Mouse (Mus musculus) layer of hippocampus, postnatal 10 days (tissue): Measurements from ENCODE around the gene Ooep. TPM values are rescaled to one million over a fixed set of nuclear protein-coding genes. Genes with fewer than 3 reads are reported as not detected.
A peak's percentile ranks its signal among the peaks of the same experiment; 100 is the strongest.
"Not testable (repeated sequence)": the region's sequence is repeated elsewhere in the genome, so short reads cannot be mapped to it uniquely, and the experiment has no call there.

ENCODE experiments used
- DNase-seq, 2 experiments: peaks; one replicate each; pipeline ENCODE4 v3.0.0; 2021; ENCODE audit warnings: low spot score in 2 of 2
- total RNA-seq, 2 experiments: library from RNA; stranded (reverse); gene quantifications; 2 replicates each; pipeline ENCODE4 v1.2.3; 2021

Gene Ooep
- total RNA-seq, 2 experiments from 2014 or later = 0.16 to 0.71 TPM

DNA sequence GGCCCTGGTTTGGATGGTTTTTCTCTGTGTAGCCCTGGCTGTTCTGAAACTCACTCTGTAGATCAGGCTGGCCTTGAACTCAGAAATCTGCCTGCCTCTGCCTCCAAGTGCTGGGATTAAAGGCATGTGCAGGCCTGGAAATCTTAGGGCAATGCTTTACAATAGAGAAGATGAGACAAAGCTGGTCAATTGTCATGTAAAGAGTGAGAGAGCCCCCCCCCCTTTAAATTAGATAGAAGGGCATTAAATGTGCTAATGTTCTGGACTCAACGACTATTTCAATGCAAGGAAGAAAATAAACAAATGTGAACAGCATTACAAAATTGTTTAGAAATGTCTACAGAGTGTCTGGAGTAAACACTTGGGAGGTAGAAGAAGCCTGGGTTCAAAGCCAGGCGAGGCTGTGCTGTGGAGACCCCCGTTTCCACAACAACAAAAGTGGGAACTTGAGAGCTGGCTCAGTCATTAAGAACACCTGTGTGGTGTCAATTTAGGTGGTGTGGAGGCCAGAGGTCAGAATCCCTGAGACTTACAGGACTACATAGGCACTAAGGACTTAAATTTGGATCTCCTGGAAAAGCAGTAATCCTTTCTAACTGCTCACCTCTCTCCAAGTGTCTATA, 9.7 kb downstream of the Ooep start:
- no peak for DNase-seq

DNA sequence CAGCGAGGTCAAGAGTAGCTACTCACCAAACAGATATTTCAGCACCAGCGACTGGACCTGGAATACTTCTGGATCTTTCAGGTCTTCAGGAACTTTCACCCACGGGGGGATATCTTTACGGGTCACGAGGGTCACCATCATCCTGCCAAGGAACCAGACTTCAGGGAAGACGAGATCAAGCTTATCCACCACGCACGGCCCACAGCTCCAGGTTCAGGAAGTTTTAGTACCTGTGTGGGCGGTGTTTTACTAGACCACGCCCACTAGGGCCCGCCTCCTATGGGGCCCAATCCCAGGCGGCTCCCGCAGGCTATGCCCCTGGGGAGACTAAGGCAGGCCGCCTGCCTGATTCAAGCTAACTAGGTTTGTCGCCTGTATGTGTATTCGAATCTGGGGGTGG, 10.6 kb downstream of the Ooep start, which contains the start of gene Dppa5a:
Dppa5a (minus strand) TSS at position 219 of the 400 bp plus-strand sequence.
- DNase-seq = not testable (repeated sequence)

DNA sequence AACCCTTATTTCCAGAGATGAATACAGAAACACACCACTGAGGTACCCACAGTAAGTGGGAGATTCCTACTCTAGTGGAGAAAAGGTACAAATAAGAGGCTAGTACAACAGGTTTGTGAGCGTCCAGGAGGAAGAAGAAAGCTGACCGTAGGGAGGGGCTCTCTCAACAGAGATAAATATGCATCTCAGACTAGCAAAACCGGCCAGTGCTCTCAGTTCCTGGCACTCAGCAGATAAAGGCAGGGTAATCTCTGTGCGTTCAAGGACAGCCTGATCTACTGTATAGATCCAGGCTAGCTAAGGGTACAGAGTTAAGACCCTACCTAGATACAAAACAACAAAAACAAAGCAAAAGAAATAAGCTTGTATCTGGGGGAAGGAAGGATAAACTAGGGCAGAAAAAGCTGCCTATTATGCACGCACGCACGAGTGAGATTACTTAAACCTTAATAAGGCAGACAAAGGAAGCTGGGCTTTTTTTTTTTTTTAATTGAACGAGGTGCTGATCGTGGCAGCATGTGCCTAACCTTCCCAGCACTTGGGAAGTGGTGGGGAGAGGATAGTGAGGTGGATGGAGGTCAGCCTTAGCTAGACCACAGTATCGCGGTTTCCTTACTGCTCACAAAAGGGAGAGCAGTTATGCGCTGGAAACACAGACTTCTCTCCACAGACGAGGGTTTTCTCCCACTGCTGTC, 12.5 kb downstream of the Ooep start:
- no peak for DNase-seq

DNA sequence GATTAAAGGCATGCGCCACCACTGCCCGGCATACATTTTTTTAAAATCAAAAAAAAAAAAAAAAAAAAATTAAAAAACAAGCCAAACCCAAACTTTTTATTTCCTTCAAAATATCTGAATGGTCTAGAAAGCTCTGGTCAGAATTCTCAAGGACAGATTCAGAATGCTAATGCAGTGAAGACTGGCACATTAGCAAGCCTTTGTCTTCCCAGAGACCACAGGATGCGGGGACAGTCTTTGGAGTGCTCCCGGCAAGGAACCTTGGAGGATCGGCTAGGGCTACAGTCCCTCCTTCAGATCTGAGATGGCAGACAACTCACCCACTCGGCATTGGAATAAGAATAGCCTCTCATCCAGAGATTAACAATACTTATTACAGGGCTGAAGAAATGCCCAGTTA, 13.8 kb downstream of the Ooep start:
- DNase-seq = no peak

DNA sequence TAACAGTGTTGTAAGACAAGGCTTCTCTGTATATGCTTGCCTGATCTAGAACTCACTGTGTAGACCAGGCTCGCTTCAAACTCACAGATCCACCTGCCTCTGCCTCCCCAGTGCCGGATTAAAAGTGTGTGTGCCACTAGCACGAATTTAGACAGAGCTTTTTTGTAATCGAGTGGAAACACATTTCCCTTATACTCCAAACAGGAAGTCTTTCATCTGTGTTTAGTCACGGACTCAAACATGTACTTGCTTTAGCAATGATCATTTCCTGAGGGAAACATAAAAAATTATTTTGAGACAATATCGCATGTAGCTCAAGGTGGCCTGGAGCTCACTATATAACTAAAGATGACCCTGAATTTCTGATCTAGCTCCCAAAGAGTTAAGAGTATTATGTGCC, 15.2 kb downstream of the Ooep start:
- no peak for DNase-seq

DNA sequence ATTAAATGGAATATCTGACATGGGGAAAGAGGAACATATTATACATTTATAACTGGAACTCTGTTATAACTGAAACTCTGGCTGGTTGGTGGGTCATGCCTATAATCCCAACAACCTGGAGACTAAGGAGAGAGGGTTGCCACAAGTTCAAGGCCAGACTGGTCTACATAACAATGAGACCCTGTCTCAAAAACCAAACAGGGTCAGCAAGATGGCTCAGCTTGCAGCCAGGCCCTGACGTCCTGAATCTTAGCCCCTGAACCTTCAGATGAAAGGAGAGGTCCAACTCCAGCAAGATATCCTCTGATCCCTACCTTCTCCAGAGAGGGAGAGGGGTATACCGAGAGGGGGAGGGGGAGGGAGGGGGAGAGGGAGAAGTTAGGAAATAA, 18.0 kb downstream of the Ooep start:
- no peak for DNase-seq

DNA sequence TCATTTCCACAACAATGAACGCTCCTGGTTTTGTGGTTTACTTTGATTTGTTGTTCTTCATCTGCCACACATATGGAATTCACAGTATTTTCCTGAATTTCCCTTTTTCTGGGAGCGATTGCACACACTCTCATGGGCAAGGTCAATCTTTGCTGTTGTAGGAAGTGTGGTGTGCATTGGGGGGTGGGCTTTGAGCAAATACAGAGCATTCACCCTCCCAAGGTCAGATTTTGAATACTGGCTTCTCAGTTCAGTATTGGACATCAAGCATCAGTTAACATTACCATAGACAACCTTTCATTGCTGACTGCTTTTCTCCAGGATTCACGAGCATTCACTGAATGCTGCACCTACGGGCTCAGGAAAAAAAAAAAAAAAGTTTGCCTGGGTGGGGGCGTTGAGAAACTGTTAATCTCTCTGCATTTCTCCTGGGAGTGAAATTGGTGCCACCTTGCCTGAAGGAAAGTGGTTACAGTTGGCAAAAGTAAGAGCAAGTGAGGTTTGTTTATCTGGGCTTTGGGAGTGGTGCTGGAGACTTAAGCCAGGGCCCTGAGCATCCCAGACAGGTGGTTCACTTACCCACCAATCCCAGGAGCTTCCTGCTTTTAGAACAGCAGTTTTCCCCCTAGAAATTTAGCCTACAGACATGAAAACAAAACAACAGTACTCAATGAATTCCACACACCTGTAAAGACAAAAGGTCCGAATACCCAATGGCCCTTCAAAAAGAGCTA, 18.6 kb downstream of the Ooep start:
- DNase-seq = no peak

DNA sequence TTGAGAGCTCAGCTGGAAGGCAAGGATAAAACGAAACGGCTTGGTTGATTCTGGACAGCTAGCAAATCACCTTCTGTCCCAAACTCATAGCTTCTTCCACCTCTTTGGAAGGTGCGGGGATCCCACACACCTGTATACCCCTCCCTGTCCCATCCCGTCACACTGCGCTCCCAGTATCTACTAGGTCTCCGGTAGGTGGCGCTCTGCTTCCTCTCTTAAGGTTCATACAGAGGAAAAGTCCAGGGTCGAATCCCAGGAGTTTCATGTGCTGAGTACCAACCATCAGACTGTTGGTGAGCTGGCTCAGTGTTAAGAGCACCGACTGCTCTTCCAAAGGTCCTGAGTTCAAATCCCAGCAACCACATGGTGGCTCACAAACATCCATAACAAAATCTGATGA, 20.5 kb downstream of the Ooep start:
- peak; percentile 58 to 70 for DNase-seq

DNA sequence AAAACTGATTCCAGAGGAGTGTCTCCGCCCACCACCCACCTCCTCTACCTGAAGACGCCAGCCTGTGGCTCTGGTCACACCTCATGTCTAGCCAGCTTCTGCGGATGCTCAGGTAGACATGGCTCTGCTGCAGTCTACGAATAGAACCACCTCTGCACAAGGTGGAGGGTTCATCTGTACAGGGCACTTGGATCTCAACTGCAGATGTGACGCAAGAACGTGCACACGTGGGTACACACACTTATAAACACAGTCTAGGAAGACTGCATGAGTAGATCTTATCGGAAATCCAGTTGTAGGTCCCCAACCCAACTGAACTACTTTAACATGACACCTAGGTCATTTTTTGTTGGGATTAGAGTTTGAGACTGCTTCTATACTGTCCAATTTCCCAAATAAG, 22.9 kb downstream of the Ooep start, which contains the start of gene Gsta2:
Gsta2 (minus strand) TSS at position 178 of the 400 bp plus-strand sequence.
- no peak for DNase-seq

DNA sequence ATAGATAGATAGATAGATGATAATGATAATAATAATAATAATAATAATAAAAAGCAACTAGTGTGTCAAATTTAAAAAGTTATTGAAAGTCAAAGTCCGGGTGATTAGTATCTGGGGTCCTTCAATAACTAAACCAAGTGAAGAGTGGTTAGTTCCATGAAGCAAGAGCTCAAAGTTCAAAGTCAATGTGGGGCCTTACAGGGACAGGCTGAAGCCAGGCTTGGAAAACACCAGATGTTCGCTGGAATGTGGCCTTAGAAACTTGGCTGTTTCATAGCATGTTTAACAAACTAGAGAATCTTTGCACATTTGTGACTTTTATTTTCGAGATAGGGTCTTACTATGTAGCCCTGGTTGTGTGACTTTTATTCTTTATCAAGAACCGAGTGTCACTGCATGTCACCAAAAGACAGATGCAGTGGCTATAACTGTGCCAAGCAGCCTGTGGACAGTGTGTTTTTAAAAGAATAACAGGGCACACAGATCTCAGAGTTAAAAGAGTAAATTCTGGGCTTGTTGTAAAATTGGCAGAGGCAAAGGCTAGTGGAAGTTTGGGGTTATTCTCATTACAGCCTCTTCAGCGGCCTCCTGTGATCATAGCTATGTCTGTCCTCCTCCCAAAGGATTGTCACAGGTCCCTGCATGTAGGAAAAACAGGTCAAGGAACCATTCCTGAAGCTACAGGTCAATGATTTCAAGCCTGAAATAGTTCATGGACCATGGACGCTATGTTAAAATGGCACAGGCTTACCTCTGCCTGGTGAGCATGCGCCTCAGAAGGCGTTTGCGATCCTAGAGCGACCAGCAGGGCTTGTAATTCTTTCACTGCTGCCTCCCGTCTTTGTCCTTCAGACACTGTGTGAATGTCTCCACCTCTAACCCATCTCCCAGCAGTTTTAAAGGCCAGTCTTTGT, 23.6 kb downstream of the Ooep start:
- DNase-seq = no peak

DNA sequence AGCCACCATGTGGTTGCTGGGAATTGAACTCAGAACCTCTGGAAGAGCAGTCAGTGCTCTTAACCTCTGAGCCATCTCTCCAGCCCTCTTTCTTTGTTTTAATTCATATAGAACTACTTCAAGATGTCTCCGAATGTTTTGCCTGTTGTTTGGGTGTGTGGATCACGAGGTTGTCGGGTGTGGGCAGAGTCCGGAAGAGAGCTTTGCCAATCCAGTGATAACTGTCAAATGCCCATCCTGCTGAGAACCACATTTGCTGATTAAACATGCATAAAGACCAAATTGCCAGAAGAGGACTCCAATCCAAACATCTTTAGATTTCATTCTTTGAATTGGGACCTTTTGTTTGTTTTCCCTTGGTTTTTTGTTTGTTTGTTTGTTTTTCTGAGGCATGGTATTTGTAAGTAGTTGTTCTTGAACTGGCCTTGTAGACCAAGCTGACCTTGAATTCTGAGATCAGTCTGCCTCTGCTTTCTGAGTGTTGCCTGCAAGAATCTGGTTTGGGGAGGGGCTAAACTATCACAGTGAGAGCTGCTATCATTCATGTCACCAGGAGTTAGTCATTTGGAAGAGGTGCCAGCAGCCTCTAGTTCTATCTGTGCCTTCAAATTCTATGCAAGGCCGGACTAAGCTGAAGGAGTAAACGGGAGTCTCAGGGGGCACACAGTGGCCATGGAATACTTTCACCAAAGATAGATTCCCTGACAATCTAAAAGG, 26.9 kb downstream of the Ooep start:
- DNase-seq = no peak

DNA sequence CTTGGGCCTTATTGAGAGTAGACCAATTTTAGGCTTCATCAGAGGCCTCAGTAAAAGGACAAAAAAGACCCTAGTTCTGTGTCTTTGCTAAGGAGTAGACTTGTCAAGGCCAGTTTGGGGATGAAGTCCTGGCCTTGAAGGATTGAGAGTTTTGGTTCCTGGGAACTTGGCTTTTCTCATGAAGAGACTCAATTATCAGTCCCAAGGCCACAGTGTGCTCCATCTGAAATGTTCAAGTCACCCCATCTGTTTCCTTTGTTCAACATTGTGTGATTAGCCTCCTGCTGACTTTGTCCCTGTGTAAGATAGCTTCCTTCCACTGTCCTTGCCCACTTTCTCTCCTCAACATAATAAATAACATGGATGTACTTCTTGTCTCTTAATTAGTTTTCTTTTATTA, 28.5 kb downstream of the Ooep start:
- not testable (repeated sequence) for DNase-seq

DNA sequence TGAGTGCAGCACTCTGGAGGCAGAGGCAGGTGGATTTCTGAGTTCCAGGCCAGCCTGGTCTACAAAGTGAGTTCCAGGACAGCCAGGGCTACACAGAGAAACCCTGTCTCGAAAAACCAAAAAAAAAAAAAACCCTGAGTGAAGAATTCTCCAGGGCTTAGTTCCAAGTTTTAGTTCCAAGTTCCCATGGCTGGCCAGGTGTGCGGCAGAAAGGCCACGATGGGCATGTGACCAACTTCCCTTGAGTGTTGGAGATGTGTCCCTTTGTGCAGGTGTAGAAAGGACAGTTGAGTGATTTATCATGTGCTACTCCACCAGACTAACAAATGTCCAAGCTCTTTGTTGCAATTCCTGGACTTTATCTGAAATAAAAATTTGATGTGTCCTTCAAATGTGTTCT, 29.4 kb downstream of the Ooep start:
- not testable (repeated sequence) for DNase-seq

DNA sequence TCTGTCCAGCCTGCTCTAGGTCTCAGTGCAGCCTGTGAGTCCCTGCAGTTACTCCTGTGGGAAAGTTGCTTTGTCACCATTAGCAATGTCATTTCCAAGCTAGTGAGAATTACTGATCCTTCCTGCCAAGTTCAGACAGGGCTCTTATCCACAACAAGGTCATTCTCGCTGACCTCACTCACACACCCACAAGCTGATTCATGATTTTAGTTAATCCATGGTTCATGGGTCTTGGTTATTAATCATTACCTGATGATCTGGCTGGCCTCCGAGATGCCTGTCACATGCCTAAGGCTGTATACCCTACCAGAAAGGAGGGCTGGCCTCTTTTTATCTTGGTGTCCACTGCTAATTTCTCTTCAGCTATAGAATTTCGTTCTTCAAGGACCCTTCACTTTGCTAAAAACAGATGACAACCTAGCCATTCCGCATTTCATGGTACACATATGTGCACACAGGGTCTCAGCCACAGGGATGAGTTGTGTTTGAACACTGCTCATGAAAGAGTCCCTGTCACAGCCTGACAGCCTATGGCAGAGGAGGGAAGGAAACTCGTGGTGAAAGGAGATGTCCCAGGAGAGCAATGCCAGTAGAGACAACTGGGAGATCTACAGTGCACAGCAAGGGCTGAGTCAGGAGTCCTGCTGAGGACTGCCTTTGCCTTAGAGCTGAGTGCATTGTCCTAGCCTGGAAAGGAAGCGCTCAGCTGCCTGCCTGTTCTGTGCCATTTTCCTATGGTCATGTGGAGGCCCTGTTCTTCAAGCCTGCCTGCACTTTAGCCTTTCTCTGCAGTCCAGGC, 30.1 kb downstream of the Ooep start:
- not testable (repeated sequence) for DNase-seq

DNA sequence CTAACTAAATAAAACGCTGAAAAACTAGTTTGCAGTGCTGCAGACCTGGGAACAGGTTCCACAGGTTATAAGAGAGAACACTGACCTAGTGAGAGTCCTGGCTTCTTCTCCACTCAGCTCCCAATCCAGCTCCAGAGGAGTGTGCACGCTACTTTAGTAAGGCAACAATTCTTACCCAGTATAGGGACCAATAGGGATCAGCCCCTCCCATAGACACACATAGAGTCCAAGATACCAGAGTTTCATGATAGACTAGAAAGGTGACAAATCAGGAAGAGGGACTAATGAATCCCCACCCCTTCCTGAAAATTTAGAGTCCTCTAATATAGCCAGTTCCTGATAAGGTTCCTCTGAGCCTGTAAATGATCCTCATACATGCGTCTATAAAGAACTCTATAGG, 31.5 kb downstream of the Ooep start:
- no peak for DNase-seq

DNA sequence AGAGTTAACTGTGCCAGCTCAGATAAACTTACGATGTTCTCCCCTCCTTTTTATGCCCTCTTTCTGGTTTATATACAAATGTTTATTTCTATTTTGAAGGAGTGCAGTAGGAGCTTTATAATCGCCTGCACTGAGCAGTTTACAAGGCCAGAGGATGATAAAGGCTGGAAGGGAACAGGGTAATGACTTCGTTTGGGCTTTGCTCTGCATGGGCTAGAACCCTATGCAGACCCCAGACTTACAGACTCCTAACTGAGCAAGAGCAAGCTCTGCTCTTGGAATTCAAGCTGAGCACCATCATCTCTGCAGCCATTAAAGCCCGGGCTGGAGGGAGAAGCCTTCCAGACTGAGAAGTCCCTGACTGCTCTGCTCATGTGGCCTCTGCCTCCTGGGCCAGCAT, 33.3 kb downstream of the Ooep start:
- DNase-seq = not testable (repeated sequence)

DNA sequence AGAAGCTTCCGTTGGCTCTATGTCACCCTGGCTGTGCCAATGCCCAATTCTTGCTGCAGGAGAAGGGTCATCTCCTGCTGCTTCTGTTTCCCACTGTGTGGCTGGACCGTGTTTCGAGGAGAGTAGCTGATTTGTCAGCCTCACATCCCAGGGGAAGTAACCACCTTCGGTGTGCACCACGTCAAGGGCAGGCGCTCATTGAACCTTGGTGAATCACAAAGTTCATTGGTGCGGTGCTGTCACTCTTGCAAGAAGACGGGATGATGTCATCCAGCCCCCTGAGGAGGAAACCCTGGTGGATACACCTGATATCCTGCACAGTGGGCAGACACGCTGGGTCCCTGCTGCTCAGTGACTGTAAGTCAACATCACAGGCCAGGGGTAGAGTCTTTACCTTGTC, 35.5 kb downstream of the Ooep start:
- DNase-seq = not testable (repeated sequence)

DNA sequence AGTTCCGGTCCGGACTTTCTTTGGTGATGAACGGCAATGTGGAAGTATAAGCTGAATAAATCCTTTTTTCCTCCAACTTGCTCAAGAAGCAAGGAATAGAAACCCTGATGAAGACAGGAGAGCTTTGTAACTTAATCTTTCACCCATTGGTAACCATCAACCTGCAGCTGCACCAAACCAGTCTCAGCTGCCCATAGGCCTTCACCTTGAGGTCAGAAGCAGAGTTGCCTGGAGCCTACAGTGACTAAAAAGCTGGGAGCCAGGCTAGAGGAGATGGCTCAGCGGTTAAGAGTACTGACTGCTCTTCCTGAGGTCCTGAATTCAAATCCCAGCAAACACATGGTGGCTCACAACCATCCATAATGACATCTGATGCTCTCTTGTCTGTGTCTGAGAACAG, 36.0 kb downstream of the Ooep start:
- not testable (repeated sequence) for DNase-seq

DNA sequence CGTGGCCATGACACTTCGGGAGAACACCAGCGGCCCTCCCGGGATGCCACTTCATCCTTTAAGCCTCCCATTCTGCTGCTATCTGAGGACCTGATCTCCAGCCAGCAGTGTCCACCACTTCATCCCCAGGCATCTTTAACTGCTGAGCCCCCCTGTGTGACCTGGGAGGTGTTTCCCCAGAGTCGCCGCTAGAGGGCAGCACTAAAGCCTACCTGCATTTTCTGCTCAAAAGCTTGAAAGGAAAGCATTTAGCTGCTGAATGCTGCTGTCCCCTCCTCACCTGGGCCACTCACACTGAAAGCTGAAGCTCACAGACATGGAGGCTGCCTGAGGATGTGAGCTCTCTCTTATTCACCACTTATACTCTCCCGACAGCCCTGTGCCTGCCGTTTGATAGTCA, 38.2 kb downstream of the Ooep start:
- DNase-seq = peak; percentile 44 to 53

DNA sequence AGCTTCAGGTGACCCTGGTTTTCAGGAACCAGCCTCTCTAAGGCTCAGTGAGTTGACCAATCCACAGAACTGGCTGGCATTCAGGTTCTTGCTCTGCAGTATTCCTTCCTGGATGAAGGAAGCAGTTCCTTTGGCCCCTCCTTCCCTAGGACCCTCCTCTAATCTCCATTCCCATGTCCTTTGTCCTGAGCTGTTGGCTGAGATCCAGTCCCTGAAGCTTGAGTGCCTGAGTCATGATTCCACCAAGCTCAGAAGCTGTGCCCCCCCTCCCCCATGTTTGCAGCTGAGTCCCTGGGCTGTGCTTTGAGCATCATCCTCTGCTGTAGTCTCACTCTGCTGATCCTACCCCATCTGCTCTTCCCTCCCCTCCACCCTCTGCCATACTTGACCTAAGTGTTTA, 41.5 kb downstream of the Ooep start:
- DNase-seq = not testable (repeated sequence)
